Mouse (Mus musculus) embryonic fibroblast, embryonic 13.5 days (primary cell): ENCODE measurements around the gene Gm20388.

ENCODE experiments used
- CTCF ChIP-seq: IDR thresholded peaks from 2 replicates; pipeline ENCODE4 v1.5.1; 2011; ENCODE audit warnings: mild to moderate bottlenecking, control low read depth, low read length, moderate library complexity, borderline replicate concordance; ENCODE audit not compliant: insufficient read depth
- POLR2A ChIP-seq: IDR thresholded peaks from 2 replicates; pipeline ENCODE4 v1.6.1; 2011; ENCODE audit warnings: low read depth, mild to moderate bottlenecking, control low read depth, low read length, moderate library complexity

- TF ChIP-seq POLR2A (no peak), CTCF (no peak)
Observed at GRCm38 (mm10) chr8:124277951-124278910, 4367.6 kb downstream of the Gm20388 start.
